Mouse (Mus musculus): Measurements from ENCODE around the gene Csrp1.

Gene Csrp1

DNA sequence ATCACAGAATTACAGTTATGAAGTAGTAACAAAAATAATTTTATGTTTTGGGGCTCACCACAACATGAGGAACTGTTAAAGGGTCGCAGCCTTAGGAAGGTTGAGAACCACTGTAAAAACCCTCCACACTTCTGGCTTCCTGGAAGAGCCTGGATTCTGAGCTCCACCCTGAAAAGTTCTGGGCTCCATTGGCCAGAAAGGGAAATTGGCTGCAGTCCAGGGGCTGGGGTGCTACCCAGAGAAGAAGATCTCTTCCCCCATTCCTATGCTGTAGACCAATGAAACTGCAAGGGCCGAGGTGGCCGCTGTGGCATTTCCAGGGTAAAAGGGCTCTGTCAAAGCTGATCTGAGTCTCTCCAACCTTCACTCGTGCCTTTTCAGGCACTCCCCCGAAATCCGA, 21.8 kb upstream of the Csrp1 start:
- DNase-seq (ENCODE audit: low read depth, low spot score), result no peak

DNA sequence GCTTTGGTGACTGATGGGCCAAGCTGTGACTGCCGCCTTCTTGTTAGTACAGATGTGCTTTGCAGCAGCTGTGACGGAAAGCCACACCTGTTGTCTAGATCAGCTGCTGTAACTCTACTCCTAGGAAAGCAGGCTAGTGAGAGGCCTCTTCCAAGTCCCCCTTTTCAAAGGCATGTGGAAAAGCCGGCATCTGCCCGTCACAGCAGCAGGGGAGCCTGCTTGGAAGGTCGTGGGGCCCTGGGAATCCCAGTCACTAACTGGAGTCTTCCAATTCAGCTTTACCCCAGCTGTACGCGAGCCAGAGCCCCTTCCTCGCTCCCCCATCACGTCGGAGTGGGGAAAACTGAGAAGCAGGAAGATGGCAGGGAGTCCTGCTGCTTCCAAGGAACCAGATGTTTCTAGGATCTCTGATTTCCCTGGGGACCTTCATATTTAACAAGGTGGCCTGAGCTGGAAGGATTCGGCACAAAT, 21.4 kb upstream of the Csrp1 start:
- DNase-seq (ENCODE audit: low read depth, low spot score), result no peak

DNA sequence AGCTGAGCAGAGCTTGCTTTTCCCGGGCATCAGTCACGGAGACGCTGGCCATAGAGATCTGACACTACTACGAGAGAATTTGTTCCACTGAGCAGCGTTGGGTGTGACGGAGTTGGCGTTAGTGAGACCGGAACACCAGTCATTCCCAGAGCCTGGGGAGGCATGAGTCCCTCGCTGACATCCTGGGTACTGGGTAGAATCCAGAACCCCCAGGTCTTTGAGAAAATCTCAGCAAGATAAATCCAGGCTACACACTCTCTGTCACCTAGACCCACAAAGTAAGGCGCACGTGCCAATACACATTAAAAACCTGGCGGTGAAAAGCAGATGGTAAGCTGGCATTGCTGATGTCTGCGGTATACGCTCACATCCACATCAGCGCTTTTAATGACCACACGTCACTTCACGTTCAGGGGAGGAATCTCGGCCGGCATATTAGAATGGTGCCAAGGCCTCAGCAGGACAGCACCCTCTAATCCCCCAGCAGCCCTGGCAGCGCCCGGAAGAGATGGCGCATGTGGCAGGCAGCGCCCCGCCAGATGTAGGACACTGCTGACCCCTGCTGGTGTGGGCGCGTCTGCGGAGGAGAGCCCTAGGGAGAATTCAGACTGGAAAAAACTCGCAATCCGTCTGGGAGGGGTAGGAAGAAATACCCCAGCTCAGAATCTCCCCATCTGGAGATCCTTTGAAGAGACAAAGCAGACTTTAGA, 20.7 kb upstream of the Csrp1 start:
- peak; percentile 72 for DNase-seq (ENCODE audit: low read depth, low spot score)

DNA sequence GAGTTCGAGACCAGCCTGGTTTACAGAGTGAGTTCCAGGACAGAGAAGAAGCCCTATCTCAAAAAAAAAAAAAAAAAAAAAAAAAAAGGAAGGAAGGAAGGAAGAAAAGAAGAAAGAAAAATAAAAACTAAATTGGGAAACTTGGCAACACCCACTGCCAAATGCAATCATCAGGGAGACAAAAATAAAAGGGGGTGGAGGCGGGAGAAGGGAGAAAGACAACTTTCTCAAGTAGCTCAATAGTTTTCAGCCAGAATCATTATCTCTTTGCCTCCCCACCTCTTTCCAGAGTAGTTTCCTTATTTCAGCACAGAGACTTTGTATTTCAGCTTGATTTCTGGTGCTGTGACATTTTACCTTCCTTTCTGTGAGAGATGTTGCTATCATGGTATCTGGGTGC, 20.0 kb upstream of the Csrp1 start:
- no peak for DNase-seq (ENCODE audit: low read depth, low spot score)

DNA sequence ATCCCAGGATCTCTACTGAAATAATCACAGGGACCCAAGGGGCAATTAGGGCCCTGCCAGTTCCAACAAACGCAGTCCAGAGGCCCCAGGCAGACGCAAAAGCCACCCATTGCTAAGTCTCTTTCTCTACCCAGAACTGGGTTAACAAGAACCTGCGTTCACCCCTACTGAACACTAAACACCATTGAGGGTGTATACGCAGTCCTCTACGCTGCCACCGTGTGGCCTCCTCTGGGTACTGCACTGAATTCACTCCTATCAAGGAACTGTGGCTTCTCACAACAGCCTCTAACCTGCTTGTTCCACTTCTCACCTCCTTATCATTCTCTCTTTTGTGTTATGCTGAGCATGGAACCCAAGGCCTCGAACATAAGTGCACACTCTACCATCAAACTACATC, 19.3 kb upstream of the Csrp1 start:
- peak; percentile 61 for DNase-seq (ENCODE audit: low read depth, low spot score)

DNA sequence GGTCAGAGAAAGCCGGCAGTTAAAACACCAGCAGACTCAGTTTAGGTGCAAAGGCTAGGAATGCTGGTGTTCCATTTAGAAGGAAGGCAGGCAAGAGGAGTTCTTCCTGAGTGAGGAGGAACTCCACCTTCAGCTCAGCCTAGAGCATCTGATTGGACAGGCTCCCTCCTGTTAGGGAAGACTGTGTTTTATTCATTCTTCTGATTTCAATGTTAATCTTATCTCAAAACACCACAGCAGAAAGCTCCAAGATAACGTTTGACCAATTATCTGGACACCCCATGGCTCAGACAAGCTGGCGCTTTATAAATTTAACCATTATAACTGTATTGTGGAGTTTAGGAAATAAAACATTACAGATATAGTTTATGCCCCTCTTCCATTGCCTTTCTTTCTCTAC, 18.5 kb upstream of the Csrp1 start:
- DNase-seq (ENCODE audit: low read depth, low spot score), result no peak

DNA sequence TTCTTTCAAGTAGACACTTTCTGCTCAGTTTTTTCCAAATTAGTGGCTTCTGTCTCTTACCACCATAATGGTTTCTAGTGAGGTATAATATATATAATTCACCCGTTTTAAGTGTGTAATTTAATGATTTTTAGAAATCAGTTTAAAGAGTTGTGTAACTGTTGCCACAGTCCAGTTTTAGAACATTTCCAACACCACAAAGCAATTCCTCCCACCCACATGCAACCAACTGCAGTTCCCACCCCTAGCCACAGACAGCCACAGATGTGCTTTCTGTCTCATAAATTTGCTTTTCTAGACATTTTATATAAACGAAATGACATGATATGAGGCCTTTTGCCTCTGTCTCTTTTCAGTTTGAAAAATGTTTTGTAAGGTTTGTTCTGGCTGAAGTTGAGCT, 17.1 kb upstream of the Csrp1 start:
- no peak for DNase-seq (ENCODE audit: low read depth, low spot score)

DNA sequence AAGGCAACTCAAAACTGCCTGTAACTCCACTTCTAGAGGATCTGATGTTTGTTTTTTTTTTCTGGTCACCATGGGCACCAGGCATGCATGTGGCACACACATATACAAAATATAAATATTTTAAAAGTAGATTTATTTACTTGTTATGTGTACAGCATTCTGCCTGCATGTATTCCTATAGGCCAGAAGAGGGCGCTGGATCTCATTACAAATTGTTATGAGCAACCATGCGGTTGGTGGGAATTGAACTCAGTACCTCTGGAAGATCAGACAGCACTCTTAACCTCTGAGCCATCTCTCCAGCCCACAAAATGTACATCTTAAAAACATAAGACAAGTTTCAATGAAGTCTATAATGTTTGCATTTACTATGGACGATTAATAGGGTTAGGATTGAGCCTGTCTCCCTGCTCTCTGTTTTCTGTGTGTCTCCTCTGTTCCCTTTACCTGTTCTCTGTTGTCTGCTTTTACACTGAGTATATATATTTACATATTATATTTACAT, 15.5 kb upstream of the Csrp1 start:
- DNase-seq (ENCODE audit: low read depth, low spot score), result no peak

DNA sequence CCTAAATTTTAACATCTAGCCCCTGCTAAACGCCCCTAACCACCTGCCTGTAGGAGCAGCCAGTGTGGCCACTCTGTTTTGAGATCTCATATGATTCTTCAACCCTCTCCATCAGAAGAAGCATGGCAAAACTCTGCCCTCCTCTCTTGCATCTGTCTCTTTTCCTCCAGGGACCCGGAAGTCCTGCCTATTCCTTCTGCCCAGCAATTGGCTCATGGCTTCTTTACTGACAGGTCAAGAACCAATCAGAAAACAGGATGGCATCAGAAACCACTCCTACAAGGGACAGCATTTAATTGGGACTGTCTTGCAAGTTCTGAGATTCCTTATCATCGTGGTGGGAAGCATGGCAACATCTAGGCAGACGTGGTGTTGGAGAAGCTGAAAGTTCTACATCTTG, 11.5 kb upstream of the Csrp1 start:
- no peak for DNase-seq (ENCODE audit: low read depth, low spot score)

DNA sequence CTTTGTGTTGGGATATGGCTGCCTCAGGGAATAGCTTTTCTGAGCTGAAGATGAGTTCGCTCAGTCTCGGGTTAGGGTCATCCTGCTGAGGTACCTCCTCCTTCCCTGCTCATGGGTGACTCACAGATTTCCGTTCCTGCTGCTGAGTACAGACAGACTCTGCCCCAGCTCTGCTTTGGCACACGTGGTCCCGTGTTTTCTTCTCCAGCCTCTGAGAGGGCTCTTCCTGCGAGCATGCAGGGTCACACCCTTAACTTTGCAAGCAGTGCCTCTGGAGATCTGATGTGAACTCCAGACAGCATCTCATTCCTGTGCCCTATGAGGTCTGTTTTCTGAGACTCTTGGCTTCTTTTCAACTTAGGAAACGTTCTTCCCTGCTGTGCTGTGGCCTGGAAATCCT, 8.7 kb upstream of the Csrp1 start:
- DNase-seq (ENCODE audit: low read depth, low spot score), result no peak

DNA sequence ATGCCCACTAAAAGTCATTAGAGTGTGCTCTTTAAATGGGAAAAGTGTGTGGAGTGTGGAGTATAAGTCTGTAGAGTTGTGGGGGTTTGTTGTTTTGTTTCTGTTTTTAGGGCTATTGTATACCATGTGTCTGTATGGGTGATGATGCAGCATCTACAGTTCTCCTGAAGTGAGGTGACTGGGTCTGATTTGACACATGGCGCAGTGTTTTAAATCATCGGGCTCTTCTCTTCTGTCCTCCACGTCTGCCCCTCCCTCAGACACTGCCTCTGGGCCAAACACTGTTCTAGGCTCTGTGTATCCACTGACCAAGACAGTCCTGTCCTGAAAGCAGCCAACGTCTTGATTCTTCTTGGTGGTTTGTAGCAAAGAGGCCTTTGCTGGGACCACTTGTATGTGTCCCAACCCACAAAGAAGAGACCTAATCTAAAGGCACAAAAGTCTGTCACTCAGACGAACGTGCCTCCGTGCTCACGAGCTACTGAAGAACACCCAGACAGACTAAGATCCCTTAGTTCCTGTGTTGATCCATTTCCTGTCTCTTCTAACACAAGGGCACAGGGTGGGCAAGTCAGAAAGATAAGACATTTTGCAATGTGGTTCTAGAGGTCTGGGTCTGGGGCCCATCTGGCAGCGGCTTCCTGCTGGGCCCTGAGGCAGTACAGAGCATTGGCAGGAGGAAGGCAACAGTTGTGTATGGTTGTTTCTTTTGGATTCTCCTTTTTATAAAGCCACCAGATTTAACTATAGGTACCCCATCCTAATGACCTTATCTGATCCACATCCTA, 5.6 kb upstream of the Csrp1 start:
- DNase-seq (ENCODE audit: low read depth, low spot score), result no peak

DNA sequence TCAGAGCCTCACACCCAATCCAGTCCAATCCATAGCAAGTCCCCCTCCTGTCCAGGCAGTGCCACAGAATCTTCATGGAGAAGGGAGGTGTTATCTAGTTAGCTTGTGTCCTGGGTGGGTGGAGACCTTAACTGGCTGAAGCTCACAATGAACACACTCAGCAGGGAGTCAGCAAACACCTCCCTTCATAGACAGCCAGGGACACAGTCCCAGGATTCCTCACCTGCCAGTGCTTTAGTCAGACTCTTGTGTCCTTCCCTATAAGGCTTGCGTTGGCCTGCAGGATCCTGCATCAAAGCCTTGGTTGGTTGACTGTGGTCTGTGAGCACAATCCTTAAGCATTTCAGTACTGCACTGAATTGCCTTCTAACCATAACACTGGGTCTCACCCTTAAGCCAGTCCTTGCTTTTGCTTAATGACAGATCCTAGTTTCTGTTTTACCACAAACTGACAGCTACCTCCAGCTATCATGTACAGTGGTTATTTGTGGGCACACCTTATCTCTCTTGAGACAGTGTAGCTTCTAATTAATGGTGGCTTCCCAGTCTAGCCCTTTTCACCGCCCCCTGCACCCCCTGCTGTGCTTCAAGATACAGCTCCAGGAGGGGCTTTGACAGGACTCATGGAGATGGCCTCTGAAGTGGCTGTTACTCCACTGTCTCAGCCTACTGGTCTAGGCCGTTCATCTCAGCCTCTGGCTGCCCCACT, 4.8 kb upstream of the Csrp1 start:
- no peak for DNase-seq (ENCODE audit: low read depth, low spot score)

DNA sequence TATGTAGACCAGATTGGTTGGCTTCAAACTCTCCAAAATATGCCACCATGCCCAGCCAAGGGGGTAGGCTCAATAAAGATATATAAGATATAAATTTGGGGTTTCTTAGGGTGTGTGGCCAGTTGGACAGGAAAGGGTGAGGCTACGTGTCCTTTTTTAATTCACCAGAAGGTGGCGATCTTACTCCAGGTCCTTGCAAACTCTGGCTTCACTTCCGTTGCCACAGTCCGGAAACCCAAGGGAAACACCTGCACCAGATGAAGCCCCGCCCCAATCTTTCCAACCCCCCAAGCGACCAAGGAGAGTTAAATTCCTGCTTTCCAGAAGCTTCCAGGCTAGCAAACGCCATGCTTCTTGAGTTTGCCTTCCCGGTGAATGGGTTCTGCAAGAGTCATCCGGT, 375 bp upstream of the Csrp1 start:
- peak; percentile 55 for DNase-seq (ENCODE audit: low read depth, low spot score)

DNA sequence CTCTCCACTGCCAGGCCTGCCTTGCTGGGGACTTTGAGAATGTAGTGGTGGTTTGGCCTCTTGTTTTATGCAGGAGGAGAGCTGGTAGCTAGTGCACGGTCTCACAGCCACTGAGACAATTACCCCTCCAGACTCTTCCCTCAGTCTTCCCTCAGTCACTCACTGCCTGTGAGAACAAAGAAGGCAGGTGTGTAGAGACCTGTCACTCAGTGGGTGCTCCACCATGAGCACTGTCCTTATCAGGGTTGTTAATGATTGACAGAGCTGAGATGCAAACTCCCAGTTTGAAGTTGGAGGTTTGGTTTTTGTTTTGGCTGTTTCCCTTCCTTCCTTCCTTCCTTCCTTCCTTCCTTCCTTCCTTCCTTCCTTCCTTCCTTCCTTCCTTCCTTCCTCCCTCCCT, 3.2 kb downstream of the Csrp1 start:
- DNase-seq (ENCODE audit: low read depth, low spot score), result no peak

DNA sequence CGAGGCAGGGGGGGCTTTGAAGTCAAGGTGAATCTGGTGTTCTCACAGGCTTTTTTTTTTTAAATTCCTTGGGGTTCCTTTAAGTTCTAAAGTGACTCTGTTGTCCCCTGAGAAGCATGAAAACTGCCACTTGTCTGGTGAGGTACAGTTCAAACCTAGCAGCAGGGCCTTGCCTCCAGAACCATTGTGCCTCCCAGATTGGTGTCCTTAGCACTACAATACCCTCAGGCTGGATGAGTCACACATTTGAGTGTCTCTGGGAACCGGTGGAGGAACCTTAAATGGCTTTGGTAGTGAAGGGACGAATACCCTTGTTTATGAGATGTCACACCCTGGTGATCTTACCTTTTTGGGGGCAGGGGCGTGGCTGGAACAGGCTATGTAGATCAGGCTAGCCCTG, 4.3 kb downstream of the Csrp1 start:
- no peak for DNase-seq (ENCODE audit: low read depth, low spot score)

DNA sequence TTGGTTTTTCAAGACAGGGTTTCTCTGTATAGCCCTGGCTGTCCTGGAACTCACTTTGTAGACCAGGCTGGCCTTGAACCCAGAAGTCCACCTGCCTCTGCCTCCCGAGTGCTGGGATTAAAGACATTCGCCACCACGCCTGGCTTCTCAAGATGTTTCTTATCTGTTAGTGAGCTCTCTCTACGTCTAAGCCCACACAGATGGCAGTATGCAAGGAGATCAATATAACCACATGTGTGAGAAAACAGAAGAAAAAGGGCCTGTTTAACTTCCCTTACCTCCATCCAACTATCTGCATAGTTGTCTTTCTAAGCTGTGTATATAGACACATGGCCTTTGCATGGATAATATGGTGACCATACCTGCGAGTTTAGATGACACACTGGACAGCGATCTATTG, 5.5 kb downstream of the Csrp1 start:
- DNase-seq (ENCODE audit: low read depth, low spot score), result no peak

DNA sequence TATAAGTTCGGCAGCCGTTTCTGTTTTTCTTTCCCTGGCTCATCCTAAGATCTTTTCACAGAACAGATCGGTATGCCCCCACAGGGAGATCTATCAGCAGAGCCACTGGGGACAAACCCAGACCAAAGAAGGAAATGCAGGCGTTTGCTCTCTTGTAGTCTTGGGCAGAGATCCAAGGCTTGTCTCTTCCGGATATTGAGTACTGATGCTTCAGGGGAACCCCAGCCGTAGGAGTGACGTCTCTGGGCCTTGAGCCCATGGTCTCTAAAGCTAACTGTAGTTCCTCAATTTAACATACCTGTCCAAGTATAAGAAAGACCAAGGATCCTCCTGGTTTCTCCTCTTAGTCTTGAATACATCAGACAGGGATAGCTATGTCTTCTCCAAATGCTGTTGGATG, 6.1 kb downstream of the Csrp1 start:
- no peak for DNase-seq (ENCODE audit: low read depth, low spot score)

DNA sequence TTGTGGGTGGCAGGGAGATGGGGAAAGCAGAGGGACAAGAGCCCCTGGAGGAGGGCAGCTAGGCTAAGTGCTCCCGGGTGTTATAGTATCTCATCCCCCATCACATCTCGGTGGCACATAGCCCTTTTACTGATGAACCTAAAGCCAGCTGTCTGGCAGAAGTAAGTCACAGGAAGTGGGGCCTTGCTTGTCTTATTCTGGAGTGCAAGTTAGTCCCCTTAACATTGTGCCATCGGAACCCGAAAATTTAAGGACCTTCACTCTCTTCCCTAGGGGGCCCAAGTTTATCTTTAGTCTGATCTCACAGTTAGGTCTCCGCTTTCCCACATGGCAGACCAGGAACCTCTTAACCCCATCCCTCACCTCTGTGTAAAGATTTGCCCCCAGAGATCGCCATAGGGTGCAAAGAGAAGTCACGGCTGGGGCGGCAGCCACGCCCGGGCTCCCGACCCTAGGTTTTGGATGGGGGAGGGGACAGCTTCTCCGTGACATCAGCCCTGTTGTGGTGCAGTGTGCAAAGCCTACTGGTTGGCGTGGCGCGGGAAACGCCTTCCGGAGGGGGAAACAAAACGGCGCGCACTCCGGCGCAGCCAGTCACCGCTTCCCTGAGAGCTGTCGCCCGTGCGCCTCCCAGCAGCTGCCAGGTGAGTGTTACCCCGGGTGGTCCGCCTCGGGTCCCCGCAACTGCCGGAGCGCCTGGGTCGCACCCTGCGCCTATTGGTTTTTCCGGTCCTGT, 8.9 kb downstream of the Csrp1 start:
- DNase-seq (ENCODE audit: low read depth, low spot score), result peak; percentile 55

DNA sequence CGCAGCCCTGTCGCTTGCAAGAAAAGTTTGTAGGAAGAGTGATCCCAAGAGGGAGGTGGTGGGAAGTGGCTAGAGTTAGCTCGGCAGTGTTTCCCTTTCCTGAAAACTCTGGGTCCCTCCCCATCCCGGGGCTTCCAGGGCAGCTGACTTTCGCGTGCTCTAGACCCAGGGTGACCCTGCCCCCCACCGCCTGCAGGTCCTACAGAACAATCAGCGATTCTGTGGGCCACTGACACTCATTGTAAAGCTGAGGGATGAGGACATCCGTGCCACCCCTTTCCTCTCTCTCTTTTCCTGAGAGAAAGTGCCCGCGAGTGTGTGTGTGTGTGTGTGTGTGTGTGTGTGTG, 9.5 kb downstream of the Csrp1 start:
- DNase-seq (ENCODE audit: low read depth, low spot score), result no peak

DNA sequence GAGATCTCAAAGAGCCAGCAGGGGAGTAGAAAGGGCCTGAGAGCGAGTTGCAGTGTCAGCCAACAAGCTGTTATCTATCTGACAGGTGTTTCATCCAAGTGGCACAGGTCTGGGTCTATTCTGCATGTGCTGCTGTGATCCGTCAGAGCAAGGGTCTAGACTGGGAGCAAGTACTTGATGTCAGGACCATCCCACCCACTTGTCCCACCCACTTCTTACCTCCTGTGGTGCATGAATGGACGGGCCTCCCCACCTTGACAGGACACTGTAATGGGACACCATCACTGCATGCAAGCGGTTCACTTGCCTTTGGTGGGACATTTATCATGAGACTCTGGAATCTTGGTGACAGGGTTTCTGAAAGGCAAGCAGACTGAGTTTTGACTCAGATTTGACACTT, 10.0 kb downstream of the Csrp1 start:
- no peak for DNase-seq (ENCODE audit: low read depth, low spot score)

DNA sequence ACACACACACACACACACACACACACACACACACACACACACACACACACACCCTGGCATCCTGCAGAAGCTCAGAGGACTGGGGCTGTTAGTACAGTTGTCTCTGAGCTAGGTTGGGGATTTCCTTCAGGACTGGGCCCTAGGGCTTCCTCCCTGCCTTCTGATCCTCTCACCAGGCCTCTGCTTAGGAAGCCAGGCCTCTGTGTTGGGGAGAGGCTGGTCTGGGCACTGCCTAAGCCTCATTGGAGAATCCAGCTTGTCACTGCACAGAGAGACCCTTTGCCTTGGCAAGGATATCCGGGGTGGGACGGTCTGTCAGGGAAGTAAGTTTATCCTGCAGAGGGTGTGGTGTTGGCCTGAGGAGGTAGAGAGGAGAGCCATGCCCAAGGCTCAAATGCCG, 10.4 kb downstream of the Csrp1 start:
- no peak for DNase-seq (ENCODE audit: low read depth, low spot score)

DNA sequence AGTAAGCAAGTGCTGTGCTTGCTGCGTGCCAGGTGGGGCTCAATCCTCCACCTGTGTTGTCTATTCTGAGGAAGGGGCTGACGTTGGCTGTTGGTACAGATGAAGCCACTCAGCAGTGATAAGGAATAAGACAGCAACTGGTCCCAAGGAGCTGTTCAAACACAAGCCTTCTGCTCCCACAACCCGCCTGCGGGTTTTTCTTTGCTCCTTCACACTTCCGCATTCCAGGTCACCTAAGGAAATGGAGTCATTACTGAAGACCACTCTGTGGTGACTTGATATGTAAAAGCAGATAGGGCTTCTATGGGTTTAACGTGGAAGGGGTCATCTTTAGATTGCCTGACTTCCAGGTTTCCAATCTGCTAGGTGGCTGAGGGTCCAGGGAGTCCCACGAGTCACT, 11.5 kb downstream of the Csrp1 start:
- DNase-seq (ENCODE audit: low read depth, low spot score), result no peak

Measured in retina, postnatal 7 days (tissue).